Mouse (Mus musculus) kidney, postnatal 0 days (tissue): ENCODE measurements around the gene Cd9. TPM values are rescaled to one million over a fixed set of nuclear protein-coding genes. Genes with fewer than 3 reads are reported as not detected.

Experiments
- ATAC-seq: fragments of 200-750 bp; cut with Nextera tagmentation; replicated peaks from 2 replicates; pipeline ENCODE4 v1.8.0; 2017; ENCODE audit warnings: low read depth, moderate number of reproducible peaks, moderate TSS enrichment, moderate library complexity; ENCODE audit not compliant: low FRiP score
- DNase-seq: peaks from one replicate; pipeline ENCODE4 v3.0.0-alpha.2; 2016; ENCODE audit warnings: low spot score
- H3K27ac ChIP-seq: fragments of 300-500 bp; sonication (generic); 2 replicates; pipeline ENCODE4 v1.5.1; 2014; ENCODE audit warnings: mild to moderate bottlenecking
- H3K27me3 ChIP-seq: fragments of 300-500 bp; sonication (generic); 2 replicates; pipeline ENCODE4 v1.6.1; 2014; ENCODE audit warnings: low read length, mixed read lengths; ENCODE audit not compliant: insufficient read depth
- H3K36me3 ChIP-seq: fragments of 300-500 bp; sonication (generic); 2 replicates; pipeline ENCODE4 v1.6.1; 2014; ENCODE audit warnings: low read length, mixed read lengths; ENCODE audit not compliant: insufficient read depth
- H3K4me1 ChIP-seq: fragments of 300-500 bp; sonication (generic); replicated peaks from 2 replicates; pipeline ENCODE4 v1.6.1; 2014; ENCODE audit warnings: antibody characterized with exemption, low read length, mixed read lengths; ENCODE audit not compliant: insufficient read depth
- H3K4me2 ChIP-seq: fragments of 300-500 bp; sonication (generic); 2 replicates; pipeline ENCODE4 v1.6.1; 2014; ENCODE audit warnings: mild to moderate bottlenecking, low read length, moderate library complexity, mixed read lengths
- H3K4me3 ChIP-seq: fragments of 300-500 bp; sonication (generic); replicated peaks from 2 replicates; pipeline ENCODE4 v1.5.1; 2014; ENCODE audit warnings: low read depth, low read length
- H3K9ac ChIP-seq: fragments of 300-500 bp; sonication (generic); 2 replicates; pipeline ENCODE4 v1.6.1; 2014; ENCODE audit warnings: low read depth, low read length
- H3K9me3 ChIP-seq: fragments of 300-500 bp; sonication (generic); replicated peaks from 2 replicates; pipeline ENCODE4 v1.6.1; 2016; ENCODE audit warnings: low read length, inconsistent platforms, mixed read lengths
- CTCF ChIP-seq: IDR thresholded peaks from 2 replicates; pipeline ENCODE4 v1.5.1; 2016; ENCODE audit warnings: antibody characterized with exemption, low read depth, mild to moderate bottlenecking, moderate library complexity
- WGBS: fragments of 180-500 bp; shearing (Covaris S2); extraction: QIAGEN DNeasy Blood & Tissue Kit; methylation state at CpG from one replicate; pipeline ENCODE4 v1.1.7; 2014; 5-methylcytosine and 5-hydroxymethylcytosine counted together
- polyA plus RNA-seq: library from polyadenylated mRNA; unstranded; fragments of >200 nt; fragmentation: Nextera tagmentation; extraction: Ambion mirVana; gene quantifications from 2 replicates; pipeline ENCODE4 v1.2.1, GENCODE M21; 2015

The Cd9 gene
- polyA plus RNA-seq, 1 experiment from 2014 or later: 278 TPM

GRCm38 (mm10) chr6:125506427-125506826 lies 11.8 kb upstream of the Cd9 start:
- ATAC-seq (no peak), DNase-seq (no peak)
- no peak overlapping the region for H3K4me3 ChIP-seq
- no peaks in the 10 kb centered on the region for H3K4me1 ChIP-seq
- no peak for TF ChIP-seq CTCF
- H3K4me2 ChIP-seq: no peak overlapping the region
- no peaks in the 10 kb centered on the region for H3K36me3 ChIP-seq
- no peaks in the 10 kb centered on the region for H3K27me3 ChIP-seq
- no peaks in the 10 kb centered on the region for H3K9me3 ChIP-seq
- no peak overlapping the region for H3K9ac ChIP-seq
- 95% methylated on average over 4 of the region's 4 CpGs for WGBS
- H3K27ac ChIP-seq: no peak overlapping the region

GRCm38 (mm10) chr6:125504622-125505355 lies 10.2 kb upstream of the Cd9 start:
- DNase-seq (no peak), ATAC-seq (no peak)
- no peak overlapping the region for H3K4me2 ChIP-seq
- no peaks in the 10 kb centered on the region for H3K36me3 ChIP-seq
- no peaks in the 10 kb centered on the region for H3K9me3 ChIP-seq
- TF ChIP-seq CTCF: 0 out of 2 replicates have a peak, but pooled peaks have one; percentile 9
- H3K4me3 ChIP-seq: no peak overlapping the region
- H3K4me1 ChIP-seq: no peaks in the 10 kb centered on the region
- H3K9ac ChIP-seq: no peak overlapping the region
- H3K27me3 ChIP-seq: no peaks in the 10 kb centered on the region
- no peak overlapping the region for H3K27ac ChIP-seq
- WGBS: 49% methylated on average over 3 of the region's 3 CpGs

- ATAC-seq: no peak
- Histone ChIP-seq H3K9ac (no peak overlapping the region), H3K27ac (no peak overlapping the region), H3K4me2 (no peak overlapping the region), H3K27me3 (no peaks in the 10 kb centered on the region), H3K4me3 (no peak overlapping the region), H3K4me1 (no peaks in the 10 kb centered on the region), H3K9me3 (no peaks in the 10 kb centered on the region), H3K36me3 (no peaks in the 10 kb centered on the region)
- 88% methylated on average over 11 of the region's 11 CpGs for WGBS
- TF ChIP-seq CTCF: no peak
- no peak for DNase-seq
These were observed 8.7 kb upstream of the Cd9 start for GRCm38 (mm10) chr6:125503186-125503802.

GRCm38 (mm10) chr6:125498062-125498461 lies 3.5 kb upstream of the Cd9 start:
- no peaks in the 10 kb centered on the region for H3K36me3 ChIP-seq
- no peaks in the 10 kb centered on the region for H3K27me3 ChIP-seq
- DNase-seq (peak; percentile 55), ATAC-seq (no peak)
- H3K4me1 ChIP-seq: peaks cover 8% of the 10 kb centered on the region; the same call in 1 of the 2 replicates
- H3K4me3 ChIP-seq: no peak overlapping the region
- no peak overlapping the region for H3K4me2 ChIP-seq
- H3K9ac ChIP-seq: no peak overlapping the region
- no peak overlapping the region for H3K27ac ChIP-seq
- peak; percentile 74 for TF ChIP-seq CTCF
- 31% methylated on average over 5 of the region's 5 CpGs for WGBS
- H3K9me3 ChIP-seq: no peaks in the 10 kb centered on the region

- Histone ChIP-seq H3K4me1 (peaks cover 14% of the 10 kb centered on the region), H3K4me2 (no peak overlapping the region), H3K27ac (no peak overlapping the region), H3K4me3 (no peak overlapping the region), H3K9me3 (no peaks in the 10 kb centered on the region), H3K36me3 (no peaks in the 10 kb centered on the region), H3K27me3 (no peaks in the 10 kb centered on the region), H3K9ac (no peak overlapping the region)
- DNase-seq (no peak), ATAC-seq (no peak)
- no peak for TF ChIP-seq CTCF
- 90% methylated on average over 12 of the region's 12 CpGs for WGBS
These were observed 1.8 kb upstream of the Cd9 start for GRCm38 (mm10) chr6:125496417-125496816.

- DNase-seq (no peak), ATAC-seq (no peak)
- Histone ChIP-seq H3K27me3 (no peaks in the 10 kb centered on the region), H3K36me3 (no peaks in the 10 kb centered on the region), H3K4me2 (peak overlapping the region; percentile 97), H3K9ac (no peak overlapping the region), H3K27ac (no peak overlapping the region), H3K4me1 (peaks cover 17% of the 10 kb centered on the region), H3K9me3 (no peaks in the 10 kb centered on the region), H3K4me3 (no peak overlapping the region)
- 75% methylated on average over 9 of the region's 9 CpGs for whole genome bisulfite sequencing
- TF ChIP-seq CTCF: no peak
These were observed 770 bp upstream of the Cd9 start for GRCm38 (mm10) chr6:125495361-125495760.
